Mouse (Mus musculus): ENCODE data around the gene Ppp1r10.

Ppp1r10 gene

DNA sequence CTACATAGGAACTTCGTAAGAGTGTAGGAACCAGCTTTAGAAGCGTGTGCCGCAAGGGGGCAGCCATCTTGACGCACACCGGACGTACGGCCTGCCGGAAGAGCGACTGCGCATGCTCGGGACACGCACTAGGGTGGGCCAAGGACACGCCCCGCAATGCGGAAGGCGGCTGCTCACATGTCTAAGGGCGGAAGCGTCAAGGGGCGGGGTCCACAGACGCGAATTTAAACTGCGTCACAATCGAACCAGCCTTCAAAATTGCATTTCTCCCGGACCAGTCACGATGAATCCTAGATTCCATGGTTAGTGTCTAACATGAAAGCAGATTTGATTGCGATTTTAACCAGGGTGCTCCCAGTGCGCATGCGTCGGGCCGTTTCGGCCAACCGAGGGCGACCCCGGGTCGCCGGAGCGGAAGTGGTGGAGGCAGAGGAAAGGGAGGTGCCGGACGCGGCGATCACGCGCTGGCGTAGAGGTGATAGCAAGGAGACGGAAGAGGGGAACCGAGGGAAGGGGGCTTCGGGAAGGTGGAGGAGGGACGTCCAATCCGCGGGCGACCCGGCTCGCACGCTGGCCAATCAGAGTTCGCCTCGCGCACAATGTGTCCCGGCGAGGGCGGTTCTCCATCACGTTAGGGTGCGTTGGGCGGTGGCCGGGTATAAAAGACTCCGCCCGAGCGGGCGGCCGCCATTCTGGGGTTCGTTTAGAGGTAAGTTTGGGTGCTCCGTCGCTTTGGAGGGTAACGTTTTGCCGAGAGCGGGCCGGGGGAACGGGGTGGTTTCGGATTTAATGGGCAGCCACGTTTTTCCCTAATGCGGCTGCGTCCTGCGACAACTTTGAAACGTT, at the start of gene Ppp1r10, which contains the start of gene Mrps18b:
TSS of gene Ppp1r10 (plus strand) at position 138 of the 846 bp plus-strand sequence.
TSS of gene Mrps18b (minus strand) at position 93 of the 846 bp plus-strand sequence.
- ATAC-seq (ENCODE audit: low TSS enrichment), result peak; percentile 85

DNA sequence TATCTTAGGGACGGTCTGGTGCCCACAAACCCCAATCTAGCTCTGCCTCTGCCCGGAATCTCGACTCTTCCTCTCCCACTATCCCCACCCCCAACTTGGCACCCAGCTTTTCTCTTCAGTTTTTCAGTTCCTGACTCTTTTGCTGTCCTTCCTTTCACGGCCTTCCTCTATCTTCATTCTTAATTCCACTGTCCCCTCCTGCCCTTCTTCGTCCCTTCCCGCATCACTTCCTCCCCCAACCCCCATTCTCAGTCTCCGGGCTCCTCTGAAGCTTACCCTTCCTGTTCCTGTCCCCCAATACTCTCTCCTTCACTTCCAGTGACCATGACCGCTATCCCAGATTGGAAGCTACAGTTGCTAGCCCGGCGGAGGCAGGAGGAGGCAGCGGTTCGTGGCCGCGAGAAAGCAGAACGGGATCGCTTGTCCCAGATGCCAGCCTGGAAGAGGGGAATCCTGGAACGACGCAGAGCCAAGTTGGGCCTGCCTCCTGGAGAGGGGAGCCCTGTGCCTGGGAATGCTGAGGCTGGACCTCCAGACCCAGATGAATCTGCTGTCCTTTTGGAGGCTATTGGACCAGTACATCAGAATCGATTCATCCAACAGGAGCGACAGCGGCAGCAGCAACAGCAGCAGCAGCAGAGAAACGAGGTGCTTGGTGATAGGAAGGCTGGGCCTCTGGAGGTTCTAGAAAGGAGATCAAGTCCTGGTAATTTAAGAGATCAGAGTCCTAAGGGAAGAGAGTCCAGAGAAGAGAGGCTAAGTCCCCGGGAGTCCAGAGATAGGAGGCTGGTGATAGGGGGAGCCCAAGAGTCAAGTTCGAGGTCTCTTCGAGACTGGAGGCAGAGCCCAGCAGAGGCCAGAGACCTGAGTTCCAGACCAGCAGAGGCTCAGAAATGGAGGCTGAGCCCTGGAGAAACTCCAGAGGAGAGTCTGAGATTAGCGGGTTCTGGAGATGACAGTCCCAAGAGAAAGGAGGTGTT, 49.0 kb upstream of the Ppp1r10 start:
- no peak for ATAC-seq (ENCODE audit: low TSS enrichment)

DNA sequence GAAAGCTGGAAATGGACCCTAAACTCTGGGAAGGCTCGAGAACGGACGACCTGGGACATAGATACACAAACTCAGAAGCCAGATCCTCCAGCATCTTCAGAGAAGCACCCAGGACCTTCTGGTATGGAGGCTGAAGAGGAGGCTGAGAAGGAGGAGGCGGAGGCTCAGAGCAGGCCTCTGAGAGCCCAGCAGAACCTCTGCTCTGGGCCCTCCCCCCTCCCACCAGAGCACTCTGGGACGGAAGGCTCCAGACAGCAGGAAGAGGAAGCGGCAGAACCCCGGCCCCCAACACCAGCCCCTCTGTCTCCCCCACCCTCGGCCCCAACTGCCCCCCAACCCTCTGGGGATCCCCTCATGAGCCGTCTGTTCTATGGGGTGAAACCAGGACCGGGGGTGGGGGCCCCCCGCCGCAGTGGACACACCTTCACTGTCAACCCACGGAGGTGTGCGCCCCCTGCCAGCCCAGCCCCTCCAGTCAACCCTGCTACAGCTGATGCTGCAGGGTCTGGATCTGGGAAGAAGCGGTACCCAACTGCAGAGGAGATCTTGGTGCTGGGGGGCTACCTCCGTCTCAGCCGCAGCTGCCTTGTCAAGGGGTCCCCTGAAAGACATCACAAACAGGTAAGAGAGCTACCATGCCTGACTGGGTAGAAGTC, 47.9 kb upstream of the Ppp1r10 start:
- ATAC-seq (ENCODE audit: low TSS enrichment), result no peak

DNA sequence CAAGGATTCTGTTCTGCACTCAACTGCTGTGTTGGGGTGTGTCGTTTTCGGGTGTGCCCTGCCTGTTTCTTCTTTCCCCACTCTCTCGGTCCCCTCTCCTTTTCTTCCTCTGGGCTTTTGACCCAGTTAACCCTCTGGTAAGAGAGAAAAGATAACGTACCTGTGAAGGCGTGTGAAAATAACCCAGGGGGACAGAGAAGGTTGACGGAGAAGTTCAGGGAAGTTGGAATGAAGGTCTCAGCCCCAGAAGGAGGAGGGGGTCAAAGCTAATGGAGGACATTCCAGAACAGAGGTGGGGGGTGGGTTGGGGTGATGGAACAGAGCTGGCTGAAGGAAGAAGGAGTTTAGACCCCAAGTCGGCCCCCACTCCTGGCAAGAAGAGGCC, 47.3 kb upstream of the Ppp1r10 start:
- ATAC-seq (ENCODE audit: low TSS enrichment), result no peak

DNA sequence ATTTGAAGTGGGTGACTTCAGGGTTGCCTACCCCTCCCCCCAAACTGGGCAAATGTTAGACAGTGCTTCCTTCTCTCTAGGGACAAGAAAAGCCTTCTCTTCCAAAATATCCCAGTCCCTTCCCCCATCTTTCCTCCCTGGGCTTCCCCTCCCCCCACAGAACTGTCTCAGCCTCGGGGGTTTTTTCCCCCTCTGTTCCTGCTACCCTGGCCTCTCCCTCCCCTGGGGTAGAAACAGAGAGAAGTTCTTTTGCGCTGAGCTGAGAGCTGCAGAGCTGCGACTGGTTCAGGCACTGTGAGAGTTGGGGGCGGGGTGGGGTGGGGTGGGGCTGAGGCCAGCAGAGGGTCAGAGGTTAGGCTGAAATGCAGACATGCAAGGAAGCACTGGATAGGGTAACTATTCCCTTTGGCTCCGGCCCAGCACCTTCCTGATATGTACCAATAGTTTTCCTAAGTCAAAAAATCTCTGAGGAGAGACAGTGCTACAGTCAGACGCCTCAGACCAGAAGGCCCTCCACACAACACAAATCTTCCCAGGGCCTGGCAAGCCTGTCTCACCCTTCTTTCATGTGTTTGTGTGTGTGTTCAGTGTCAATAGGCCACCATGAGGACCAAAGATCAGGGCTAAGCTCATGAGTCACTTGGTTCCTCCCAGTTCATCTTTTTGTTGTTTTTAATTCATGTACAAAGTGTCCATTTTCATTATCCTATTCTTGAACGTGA, 46.7 kb upstream of the Ppp1r10 start:
- ATAC-seq (ENCODE audit: low TSS enrichment), result no peak

DNA sequence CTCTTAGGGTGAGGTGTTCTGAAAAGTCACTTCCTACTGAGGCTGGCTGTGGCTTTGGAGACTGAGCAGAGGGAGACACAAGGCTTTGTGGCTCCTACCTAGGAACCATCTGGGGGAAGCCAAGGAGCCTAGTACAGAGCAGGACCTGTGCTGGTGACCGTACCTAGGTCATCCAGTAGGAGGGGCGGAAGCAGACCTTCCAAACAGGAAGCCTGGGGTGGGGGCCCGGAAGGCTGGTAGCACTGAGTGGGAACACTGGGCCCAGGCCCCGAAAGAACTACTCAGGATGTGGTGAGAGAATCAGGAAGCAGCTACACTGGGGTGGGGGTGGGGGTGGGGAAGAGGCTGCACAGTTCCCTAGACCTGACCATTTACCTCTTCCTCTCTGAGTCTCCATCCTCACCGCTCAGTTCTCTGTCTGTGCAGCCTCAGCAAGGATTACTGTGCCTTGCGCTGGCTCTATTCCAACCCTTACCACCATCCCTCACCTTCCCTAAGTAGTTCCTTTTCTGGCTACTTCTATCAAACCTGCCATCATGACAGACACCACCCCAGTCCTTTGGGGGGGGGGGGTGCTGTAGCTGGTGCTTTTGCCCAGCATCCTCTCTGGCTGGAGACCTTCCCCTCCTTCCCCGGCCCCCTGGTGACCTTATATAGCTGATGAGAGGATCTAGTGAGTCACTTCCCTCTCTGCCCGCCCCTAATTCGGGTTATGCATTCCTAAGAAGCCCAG, 45.9 kb upstream of the Ppp1r10 start:
- no peak for ATAC-seq (ENCODE audit: low TSS enrichment)

DNA sequence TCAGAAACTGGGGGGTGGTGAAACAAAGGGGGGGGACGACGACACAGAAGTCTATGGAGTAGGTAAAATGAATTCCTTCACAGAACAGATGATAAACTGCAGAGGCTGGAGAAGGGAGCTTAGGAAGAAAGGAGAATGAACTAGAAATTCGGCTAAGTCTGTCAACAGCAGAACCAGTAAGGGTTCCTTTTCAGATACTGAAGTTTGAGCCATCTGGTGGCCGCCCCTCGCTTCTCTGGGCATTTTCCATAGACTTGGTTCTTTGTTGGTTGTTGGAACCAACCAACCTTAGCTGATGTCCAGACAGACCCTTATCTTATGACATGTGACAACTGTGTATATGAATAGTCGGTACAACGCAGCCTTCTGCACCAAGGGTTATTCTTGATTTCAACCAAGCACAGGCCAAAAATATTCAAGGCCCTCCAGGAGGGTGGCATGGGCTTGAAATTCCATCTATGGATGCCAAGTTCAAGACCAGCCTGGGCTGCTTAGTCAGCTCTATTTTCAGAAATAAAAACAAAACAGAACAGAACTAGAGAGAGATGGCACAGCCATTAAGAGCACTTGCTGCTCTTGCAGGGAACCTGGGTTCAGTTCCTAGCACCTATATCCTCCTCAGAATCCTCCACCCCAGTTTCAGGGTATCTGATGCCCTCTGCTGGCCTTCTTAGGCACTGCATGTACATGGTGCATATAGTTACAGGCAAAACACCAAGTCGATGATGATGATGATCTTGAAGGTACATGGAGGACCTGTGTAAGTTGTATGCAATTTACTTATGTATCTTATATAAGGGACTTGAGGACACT, 45.1 kb upstream of the Ppp1r10 start:
- ATAC-seq (ENCODE audit: low TSS enrichment), result no peak

DNA sequence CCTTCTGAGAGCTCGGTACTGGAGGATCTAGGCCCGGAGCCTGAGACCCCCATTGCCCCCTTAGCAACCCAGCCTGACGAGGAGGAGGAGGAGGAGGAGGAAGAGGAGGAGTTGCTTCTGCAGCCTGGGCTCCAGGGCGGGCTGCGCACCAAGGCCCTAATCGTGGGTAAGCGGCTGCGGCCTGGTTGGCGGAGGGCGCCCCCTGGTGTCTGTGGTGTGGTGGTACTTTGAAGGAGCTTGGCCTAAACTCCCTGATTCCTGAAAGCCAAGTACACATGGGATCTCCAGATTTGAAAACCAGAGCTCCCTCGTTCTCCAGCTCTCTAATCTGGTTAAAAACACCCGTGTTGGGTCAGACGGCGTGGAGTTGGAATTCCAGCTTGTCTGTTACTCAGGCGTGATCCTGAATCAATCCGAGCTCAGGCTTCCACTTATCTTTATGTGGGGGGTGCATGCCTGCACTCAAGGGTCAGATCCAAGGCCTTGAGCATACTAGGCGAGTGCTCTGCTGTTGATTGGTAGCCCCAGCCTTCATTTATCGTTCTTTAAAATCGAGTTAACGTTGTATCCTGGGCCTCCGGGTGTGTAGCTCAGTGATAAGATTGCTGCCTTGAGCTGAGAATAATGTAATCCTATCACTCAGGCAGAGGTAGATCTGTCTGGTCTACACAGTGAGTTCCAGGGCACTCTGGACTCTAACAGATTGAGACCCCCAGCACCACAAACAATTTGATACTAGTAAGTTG, 42.3 kb upstream of the Ppp1r10 start:
- peak; percentile 79 for ATAC-seq (ENCODE audit: low TSS enrichment)

DNA sequence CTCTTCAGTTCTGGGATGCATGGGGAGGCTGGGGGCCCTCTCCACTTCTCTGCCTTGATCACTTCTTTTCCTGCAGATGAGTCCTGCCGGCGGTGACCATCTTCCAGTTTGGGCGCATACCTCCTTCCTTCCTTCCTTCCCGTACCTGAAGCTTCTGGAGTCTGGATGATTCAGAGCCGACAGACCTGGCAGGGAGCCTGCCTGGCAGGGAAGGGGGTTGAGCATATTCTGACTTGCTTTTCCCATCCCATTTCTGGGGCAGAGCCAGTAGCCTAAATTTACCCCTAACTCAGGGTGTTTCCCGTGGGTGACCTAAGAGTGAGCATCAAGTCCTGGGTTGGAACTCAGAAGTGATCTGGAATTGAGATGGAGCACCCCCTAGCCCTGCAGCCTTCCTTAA, 41.5 kb upstream of the Ppp1r10 start:
- ATAC-seq (ENCODE audit: low TSS enrichment), result peak; percentile 53; the same call in 1 of the 2 replicates

DNA sequence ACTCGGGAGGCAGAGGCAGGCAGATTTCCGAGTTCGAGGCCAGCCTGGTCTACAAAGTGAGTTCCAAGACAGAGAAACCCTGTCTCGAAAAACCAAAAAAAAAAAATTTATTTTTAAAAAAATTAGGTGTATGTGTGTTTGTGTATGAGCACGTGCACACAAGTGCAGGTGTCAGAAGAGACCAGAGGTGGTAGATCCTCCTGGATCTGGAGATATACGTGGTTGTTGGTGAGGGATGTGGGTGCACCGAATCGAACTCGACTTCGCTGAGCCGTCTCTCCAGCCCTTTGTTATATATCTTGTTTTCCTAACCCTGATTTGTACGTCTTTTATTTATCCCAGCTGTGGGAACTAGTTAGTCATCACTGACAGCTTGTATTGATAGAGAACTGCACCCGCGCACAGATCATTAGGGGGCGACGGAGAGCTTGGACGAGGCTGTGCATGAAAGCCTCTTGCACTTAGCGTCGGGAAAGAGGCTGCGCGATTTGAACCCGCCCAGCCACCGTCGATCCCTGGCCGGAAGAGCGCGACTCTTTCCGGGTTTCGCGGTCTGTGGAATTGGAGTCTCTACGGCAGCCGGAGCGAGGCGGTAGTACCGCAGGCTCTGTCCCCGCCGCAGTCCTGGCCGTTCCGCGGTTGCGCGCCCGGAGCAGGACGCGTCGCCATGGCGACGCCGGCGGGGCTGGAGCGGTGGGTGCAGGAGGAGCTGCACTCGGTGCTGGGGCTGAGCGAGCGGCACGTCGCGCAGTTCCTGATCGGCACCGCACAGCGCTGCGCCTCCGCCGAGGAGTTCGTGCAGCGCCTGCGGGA, 36.8 kb upstream of the Ppp1r10 start, which contains the start of gene Dhx16:
TSS of gene Dhx16 (plus strand) at position 575 of the 813 bp plus-strand sequence.
- ATAC-seq (ENCODE audit: low TSS enrichment), result peak; percentile 85

DNA sequence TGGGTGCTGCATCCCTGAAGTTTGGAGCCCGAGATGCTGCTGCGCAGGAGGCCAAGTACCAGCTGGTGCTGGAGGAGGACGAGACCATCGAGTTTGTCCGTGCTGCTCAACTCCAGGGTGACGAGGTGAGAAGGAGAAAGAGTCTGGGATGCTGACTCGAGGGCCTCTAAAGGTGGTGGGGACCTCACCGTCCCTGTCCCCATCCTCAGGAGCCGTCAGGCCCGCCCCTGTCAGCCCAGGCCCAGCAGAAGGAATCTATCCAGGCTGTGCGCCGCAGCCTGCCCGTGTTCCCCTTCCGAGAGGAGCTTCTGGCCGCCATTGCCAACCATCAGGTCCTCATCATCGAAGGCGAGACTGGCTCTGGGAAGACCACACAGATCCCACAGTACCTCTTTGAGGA, 33.3 kb upstream of the Ppp1r10 start:
- ATAC-seq (ENCODE audit: low TSS enrichment), result no peak

DNA sequence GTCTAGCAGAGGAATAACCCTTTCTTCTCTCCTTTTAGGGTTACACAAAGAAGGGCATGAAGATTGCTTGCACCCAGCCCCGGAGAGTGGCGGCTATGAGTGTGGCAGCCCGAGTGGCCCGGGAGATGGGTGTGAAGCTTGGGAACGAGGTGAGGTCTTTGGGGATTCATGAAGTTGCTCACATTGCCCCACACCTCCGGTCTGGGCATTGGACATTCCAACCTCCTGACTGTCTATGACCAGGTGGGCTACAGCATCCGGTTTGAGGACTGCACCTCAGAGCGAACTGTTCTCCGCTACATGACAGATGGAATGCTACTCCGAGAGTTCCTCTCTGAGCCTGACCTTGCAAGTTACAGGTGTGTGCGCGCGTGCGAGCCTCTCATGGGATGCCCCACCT, 32.5 kb upstream of the Ppp1r10 start:
- ATAC-seq (ENCODE audit: low TSS enrichment), result no peak

DNA sequence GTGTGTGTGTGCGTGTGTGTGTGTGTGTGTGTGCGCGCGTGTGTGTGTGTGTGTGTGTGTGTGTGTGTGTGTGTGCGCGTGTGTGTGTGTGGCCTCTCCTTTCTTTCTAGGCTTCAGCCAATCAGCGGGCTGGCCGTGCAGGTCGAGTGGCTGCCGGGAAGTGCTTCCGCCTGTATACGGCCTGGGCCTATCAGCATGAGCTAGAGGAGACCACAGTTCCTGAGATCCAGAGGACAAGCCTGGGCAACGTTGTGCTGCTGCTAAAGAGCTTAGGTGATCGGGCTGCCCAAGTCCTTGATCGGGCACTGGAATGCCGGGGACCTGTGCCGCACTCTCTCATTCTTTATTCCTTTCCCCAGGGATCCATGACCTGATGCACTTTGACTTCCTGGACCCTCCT, 28.5 kb upstream of the Ppp1r10 start:
- ATAC-seq (ENCODE audit: low TSS enrichment), result no peak

DNA sequence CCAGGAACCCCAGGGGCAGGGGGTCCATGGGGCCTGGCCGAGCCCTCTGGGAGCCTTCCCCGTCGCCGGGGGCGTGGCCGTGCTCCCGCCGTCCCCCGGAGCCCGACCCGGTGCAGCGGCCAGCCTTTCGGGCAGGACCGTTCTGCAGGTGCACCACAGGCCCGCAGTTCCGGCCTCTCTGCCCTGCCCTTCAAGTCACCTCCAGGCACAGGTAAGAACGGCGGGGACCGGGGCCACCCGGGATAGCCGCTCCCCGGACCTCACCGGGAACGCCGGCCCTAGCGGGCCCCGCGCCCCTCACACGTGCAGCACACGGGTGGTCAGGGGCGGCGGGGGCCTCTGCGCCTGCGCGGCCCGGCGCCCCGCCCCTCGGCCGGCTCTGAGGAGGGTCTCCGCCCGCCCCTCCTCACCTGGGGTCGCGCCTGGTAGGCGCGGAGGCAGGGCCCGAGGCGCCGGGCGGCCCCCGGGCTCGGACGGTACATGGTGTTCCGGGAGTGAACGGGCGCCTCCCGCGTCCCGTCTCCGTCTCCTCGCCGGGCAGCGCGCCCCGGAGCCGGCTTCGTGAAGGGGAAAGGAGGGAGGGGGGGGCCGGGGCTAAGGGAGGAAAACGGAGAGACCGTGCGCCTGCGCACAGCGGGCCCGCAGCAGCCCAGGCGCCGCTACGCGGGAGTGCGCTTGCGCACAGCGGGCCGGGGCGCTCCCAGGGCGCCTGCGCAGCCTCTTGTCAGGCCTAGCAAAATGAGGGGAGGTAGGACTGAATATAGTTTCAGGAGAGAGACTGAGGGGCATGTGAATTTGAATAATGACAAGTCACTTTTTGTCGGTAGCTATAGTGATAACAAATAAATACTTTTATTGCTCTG, 19.2 kb upstream of the Ppp1r10 start, which contains the start of gene 2310061I04Rik:
TSS of gene 2310061I04Rik (minus strand) at position 651 of the 863 bp plus-strand sequence.
- peak; percentile 88 for ATAC-seq (ENCODE audit: low TSS enrichment)

DNA sequence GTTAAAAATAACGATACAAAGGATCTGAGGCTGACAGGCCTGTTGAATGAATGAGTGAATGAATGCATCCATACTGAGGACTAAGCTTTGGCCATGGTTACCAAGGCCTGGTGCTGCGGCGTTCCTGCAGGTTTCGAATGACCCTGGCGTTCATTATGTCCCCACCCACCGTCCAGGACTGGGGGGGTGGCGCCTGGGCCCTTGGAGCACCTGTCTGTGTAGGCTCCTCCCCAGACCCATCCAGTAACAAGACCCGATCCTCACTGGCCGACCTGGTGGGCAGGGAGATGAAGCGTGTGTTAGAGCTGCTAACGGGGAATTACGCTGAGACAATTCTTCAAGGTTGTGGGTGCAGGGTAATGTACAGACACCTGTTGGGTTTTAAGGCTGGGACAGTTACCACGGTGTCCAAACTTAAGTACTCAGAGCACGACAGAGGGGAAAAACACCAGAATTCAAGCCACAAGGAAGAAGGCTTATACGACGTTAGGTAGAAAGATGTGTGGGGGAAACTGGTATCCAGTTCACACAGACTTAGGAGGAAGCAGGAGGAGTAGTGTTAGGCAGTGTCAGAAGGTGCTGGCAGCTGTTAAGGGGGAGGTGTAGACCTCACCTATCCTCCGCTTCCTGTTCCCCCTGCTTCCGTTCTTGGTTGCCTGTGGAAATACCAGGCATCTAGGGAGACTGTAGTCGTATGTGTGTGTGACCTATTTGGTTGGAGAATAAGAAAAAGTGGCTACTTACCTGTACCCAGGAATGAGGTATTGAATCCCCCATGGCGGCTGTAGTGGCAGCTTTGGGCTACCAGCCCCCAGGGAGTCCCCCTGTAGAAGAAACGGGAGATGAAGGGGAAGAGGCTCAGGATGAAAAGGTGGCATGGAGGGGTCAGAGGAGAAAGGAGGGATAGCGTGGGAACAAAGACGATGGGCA, 18.3 kb upstream of the Ppp1r10 start:
- peak; percentile 29; the same call in 1 of the 2 replicates for ATAC-seq (ENCODE audit: low TSS enrichment)

DNA sequence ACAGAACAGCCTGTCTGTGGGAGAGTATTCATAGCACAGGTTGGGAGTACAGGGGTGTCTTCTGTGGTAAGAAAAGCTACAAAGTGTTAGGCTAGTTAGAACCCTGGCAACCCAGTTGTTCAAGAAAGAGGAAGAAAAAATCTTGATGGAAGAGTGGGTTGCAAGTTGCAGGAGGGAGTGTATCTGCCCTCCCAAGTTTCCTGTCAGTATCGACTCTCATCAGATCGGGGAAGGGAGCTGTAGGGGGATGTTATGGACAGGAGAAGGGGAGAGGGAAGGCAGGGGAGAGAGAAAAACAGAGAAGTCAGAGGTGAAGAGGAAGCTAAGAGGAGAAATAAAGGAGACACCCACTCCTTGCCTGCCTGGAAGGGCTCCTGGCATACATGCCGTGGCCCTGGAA, 15.6 kb upstream of the Ppp1r10 start:
- ATAC-seq (ENCODE audit: low TSS enrichment), result no peak

All from frontal cortex, adult (tissue).